Mouse (Mus musculus): ENCODE measurements around the gene Mael. TPM values are rescaled to one million over a fixed set of nuclear protein-coding genes. Genes with fewer than 3 reads are reported as not detected.

Gene Mael
- polyA plus RNA-seq, 1 experiment = 0.10 TPM

GRCm38 (mm10) chr1:166255651-166256050, 17.1 kb upstream of the Mael start:
- H3K27me3 ChIP-seq (ENCODE audit: control insufficient read depth, insufficient read depth, low read length) = no peaks in the 10 kb centered on the region
- no peak for DNase-seq
- no peak overlapping the region for H3K27ac ChIP-seq (ENCODE audit: insufficient read depth, low read length)
- no peaks in the 10 kb centered on the region for H3K4me1 ChIP-seq (ENCODE audit: control insufficient read depth, insufficient read depth, low read length)
- no peak overlapping the region for H3K4me3 ChIP-seq (replicated peaks; ENCODE audit: insufficient read depth, low read depth, low read length)
- WGBS = 84% methylated on average over 2 of the region's 2 CpGs
- TF ChIP-seq CTCF (IDR thresholded peaks at IDR 0.05; ENCODE audit: borderline replicate concordance, insufficient read depth, low read depth, low read length) (no peak), POLR2A (IDR thresholded peaks at IDR 0.05; ENCODE audit: borderline replicate concordance, insufficient read depth, low read length) (no peak)

- 76% methylated on average over 8 of the region's 8 CpGs for WGBS
- Histone ChIP-seq H3K4me3 (replicated peaks; ENCODE audit: insufficient read depth, low read depth, low read length) (no peak overlapping the region), H3K27ac (ENCODE audit: insufficient read depth, low read length) (no peak overlapping the region), H3K4me1 (ENCODE audit: control insufficient read depth, insufficient read depth, low read length) (no peaks in the 10 kb centered on the region), H3K27me3 (ENCODE audit: control insufficient read depth, insufficient read depth, low read length) (no peaks in the 10 kb centered on the region)
- DNase-seq = no peak
- TF ChIP-seq CTCF (IDR thresholded peaks at IDR 0.05; ENCODE audit: borderline replicate concordance, insufficient read depth, low read depth, low read length) = no peak
Observed at GRCm38 (mm10) chr1:166255091-166255490, 16.5 kb upstream of the Mael start.

- Histone ChIP-seq H3K4me3 (replicated peaks; ENCODE audit: insufficient read depth, low read depth, low read length) (peak within 1 kb of the TSS; percentile 53), H3K27me3 (ENCODE audit: control insufficient read depth, insufficient read depth, low read length) (no peaks in the 10 kb centered on the region), H3K4me1 (ENCODE audit: control insufficient read depth, insufficient read depth, low read length) (no peaks in the 10 kb centered on the region), H3K27ac (ENCODE audit: insufficient read depth, low read length) (no peak within 1 kb of the TSS)
- DNase-seq = peak; percentile 63 to 64
- under 1% methylated on average over 72 of the region's 72 CpGs for WGBS
- TF ChIP-seq POLR2A (IDR thresholded peaks at IDR 0.05; ENCODE audit: borderline replicate concordance, insufficient read depth, low read length) (no peak), CTCF (IDR thresholded peaks at IDR 0.05; ENCODE audit: borderline replicate concordance, insufficient read depth, low read depth, low read length) (no peak)
Observed at GRCm38 (mm10) chr1:166253898-166254894, 15.6 kb upstream of the Mael start, which contains the start of gene Ildr2. Gene Ildr2 (plus strand): TSS chr1:166254139.

- peak in 1 of 2 experiments; percentile 25 for DNase-seq
- TF ChIP-seq POLR2A (IDR thresholded peaks at IDR 0.05; ENCODE audit: borderline replicate concordance, insufficient read depth, low read length) (no peak), CTCF (IDR thresholded peaks at IDR 0.05; ENCODE audit: borderline replicate concordance, insufficient read depth, low read depth, low read length) (no peak)
- H3K27ac ChIP-seq (ENCODE audit: insufficient read depth, low read length) = no peak overlapping the region
- no peaks in the 10 kb centered on the region for H3K4me1 ChIP-seq (ENCODE audit: control insufficient read depth, insufficient read depth, low read length)
- no peaks in the 10 kb centered on the region for H3K27me3 ChIP-seq (ENCODE audit: control insufficient read depth, insufficient read depth, low read length)
- H3K4me3 ChIP-seq (replicated peaks; ENCODE audit: insufficient read depth, low read depth, low read length) = no peak overlapping the region
- 6% methylated on average over 6 of the region's 6 CpGs for WGBS
Observed at GRCm38 (mm10) chr1:166244285-166244684, 5.7 kb upstream of the Mael start.

GRCm38 (mm10) chr1:166214181-166214580, 24.4 kb downstream of the Mael start:
- Histone ChIP-seq H3K27ac (ENCODE audit: insufficient read depth, low read length) (no peak overlapping the region), H3K27me3 (ENCODE audit: control insufficient read depth, insufficient read depth, low read length) (no peaks in the 10 kb centered on the region), H3K4me3 (replicated peaks; ENCODE audit: insufficient read depth, low read depth, low read length) (no peak overlapping the region), H3K4me1 (ENCODE audit: control insufficient read depth, insufficient read depth, low read length) (no peaks in the 10 kb centered on the region)
- 85% methylated on average over 4 of the region's 4 CpGs for WGBS
- no peak for TF ChIP-seq POLR2A (IDR thresholded peaks at IDR 0.05; ENCODE audit: borderline replicate concordance, insufficient read depth, low read length)
- TF ChIP-seq CTCF (IDR thresholded peaks at IDR 0.05; ENCODE audit: borderline replicate concordance, insufficient read depth, low read depth, low read length) = peak; percentile 21; the same call in 1 of the 2 replicates
- peak in 1 of 2 experiments; percentile 2 for DNase-seq

GRCm38 (mm10) chr1:166209371-166209770, 29.2 kb downstream of the Mael start:
- Histone ChIP-seq H3K27me3 (ENCODE audit: control insufficient read depth, insufficient read depth, low read length) (no peaks in the 10 kb centered on the region), H3K4me1 (ENCODE audit: control insufficient read depth, insufficient read depth, low read length) (no peaks in the 10 kb centered on the region), H3K4me3 (replicated peaks; ENCODE audit: insufficient read depth, low read depth, low read length) (no peak overlapping the region), H3K27ac (ENCODE audit: insufficient read depth, low read length) (no peak overlapping the region)
- TF ChIP-seq POLR2A (IDR thresholded peaks at IDR 0.05; ENCODE audit: borderline replicate concordance, insufficient read depth, low read length) (no peak), CTCF (IDR thresholded peaks at IDR 0.05; ENCODE audit: borderline replicate concordance, insufficient read depth, low read depth, low read length) (no peak)
- no peak for DNase-seq
- 87% methylated on average over 6 of the region's 6 CpGs for WGBS

GRCm38 (mm10) chr1:166205159-166205558, 33.4 kb downstream of the Mael start:
- Histone ChIP-seq H3K27me3 (ENCODE audit: control insufficient read depth, insufficient read depth, low read length) (no peaks in the 10 kb centered on the region), H3K4me3 (replicated peaks; ENCODE audit: insufficient read depth, low read depth, low read length) (no peak overlapping the region), H3K4me1 (ENCODE audit: control insufficient read depth, insufficient read depth, low read length) (no peaks in the 10 kb centered on the region), H3K27ac (ENCODE audit: insufficient read depth, low read length) (no peak overlapping the region)
- 87% methylated on average over 3 of the region's 3 CpGs for WGBS
- no peak for DNase-seq
- no peak for TF ChIP-seq CTCF (IDR thresholded peaks at IDR 0.05; ENCODE audit: borderline replicate concordance, insufficient read depth, low read depth, low read length)
- TF ChIP-seq POLR2A (IDR thresholded peaks at IDR 0.05; ENCODE audit: borderline replicate concordance, insufficient read depth, low read length) = no peak

- TF ChIP-seq POLR2A (IDR thresholded peaks at IDR 0.05; ENCODE audit: borderline replicate concordance, insufficient read depth, low read length) (no peak), CTCF (IDR thresholded peaks at IDR 0.05; ENCODE audit: borderline replicate concordance, insufficient read depth, low read depth, low read length) (no peak)
- no peak overlapping the region for H3K4me3 ChIP-seq (replicated peaks; ENCODE audit: insufficient read depth, low read depth, low read length)
- DNase-seq = no peak
- no peak overlapping the region for H3K27ac ChIP-seq (ENCODE audit: insufficient read depth, low read length)
- 43% methylated on average over 5 of the region's 5 CpGs for WGBS
- H3K27me3 ChIP-seq (ENCODE audit: control insufficient read depth, insufficient read depth, low read length) = no peaks in the 10 kb centered on the region
- H3K4me1 ChIP-seq (ENCODE audit: control insufficient read depth, insufficient read depth, low read length) = no peaks in the 10 kb centered on the region
Observed at GRCm38 (mm10) chr1:166204171-166204570, 34.4 kb downstream of the Mael start.

All from cerebellum, adult 2 months (tissue).